Mouse (Mus musculus): ENCODE data around the gene Aspscr1.
"Not testable (repeated sequence)": the region's sequence is repeated elsewhere in the genome, so short reads cannot be mapped to it uniquely, and the experiment has no call there.

The Aspscr1 gene

DNA sequence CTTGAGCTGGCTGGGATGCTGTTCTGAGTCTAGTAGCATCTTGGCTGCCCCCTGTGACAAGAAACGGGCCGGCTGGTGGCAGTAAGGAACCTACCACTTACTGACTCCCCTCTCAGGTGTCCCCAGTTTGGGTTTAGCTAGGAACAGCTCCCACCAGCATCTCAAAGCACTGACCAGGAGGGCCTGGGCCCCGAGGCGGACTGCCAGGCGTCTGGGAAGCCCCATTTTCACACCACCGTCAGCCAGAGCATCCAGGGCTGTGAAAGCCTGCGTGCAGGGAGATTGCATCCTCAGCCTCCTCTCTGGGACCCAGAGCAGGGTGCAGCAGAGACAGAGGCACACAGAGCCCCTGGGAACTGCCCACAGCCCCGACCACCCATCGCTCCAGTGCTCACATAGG lies 31.5 kb upstream of the Aspscr1 start:
- in situ Hi-C loops (cut with MboI), result no loop called here

DNA sequence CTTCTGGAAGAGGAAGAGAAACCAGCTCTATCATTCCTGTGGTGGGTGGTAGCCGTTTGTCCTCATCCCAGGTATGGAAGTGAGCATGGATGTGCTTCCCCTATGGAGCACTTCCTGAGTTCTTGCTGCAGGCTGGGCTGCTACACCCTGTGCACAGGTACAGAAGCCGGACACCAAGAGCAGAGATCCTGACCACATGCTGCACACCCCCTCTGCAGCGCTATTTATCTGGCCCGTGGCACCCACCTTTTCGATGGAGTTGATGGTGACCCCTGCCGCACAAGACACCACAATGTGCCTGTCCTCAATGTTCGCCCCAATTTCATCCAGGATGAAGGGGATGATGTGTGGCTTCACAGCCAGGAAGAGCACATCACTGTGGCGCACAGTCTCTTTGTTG lies 30.9 kb upstream of the Aspscr1 start:
- in situ Hi-C loops (cut with MboI), result no loop called here

DNA sequence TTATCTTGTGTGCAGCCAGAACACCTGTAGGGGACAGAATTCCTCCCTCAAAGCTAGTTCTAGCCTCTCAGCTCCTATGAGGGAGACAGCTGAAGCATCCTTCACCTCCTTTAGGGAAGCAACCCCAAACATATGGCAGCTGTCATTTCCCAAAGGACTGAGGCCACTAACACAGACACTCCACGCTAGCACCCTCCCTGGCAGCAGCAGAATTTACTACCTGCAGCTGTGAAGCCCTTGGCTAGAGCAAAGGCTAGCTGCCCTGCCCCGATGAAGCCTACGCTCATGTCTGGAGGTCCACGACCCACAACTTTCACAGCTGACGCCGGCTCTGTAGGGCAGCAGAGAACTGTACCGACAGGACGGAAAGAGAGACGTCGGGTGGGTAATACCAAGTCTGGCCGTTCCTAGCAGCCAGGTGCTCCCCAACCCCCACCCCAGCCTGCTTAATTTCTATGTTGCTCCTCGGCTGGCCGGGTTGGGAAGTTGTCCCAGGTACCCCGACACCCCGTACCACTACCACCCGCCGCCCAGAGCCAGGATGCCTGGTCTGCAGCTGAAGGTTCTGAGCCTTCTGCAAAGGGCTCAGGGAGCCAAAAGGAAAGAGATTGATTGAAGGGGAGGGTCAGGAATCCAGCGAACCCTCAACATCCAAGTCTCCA lies 29.7 kb upstream of the Aspscr1 start:
- in situ Hi-C loops (cut with MboI), result no loop called here

DNA sequence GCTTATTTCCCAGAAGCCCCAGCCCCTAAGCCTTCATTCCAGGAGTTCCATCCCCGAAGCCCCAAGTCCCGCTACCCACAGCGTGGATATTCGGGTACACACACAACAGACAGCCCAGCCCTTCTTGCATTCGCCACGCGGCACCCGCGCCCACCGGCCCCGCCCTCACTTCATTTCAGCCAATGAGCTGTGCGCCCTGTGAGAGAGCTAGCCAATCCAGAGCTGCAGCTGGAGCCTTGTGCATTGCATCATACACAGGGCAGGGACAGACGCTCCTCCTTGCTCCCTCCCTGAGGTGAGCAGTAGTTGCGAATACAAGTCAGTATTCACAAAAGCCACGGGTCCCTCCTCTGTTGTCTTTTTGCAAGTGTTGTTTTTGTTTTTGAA lies 29.2 kb upstream of the Aspscr1 start, which contains the start of gene Pycr1:
TSS of gene Pycr1 (minus strand) at position 169 of the 387 bp plus-strand sequence.
- in situ Hi-C loops (cut with MboI), result no loop called here

DNA sequence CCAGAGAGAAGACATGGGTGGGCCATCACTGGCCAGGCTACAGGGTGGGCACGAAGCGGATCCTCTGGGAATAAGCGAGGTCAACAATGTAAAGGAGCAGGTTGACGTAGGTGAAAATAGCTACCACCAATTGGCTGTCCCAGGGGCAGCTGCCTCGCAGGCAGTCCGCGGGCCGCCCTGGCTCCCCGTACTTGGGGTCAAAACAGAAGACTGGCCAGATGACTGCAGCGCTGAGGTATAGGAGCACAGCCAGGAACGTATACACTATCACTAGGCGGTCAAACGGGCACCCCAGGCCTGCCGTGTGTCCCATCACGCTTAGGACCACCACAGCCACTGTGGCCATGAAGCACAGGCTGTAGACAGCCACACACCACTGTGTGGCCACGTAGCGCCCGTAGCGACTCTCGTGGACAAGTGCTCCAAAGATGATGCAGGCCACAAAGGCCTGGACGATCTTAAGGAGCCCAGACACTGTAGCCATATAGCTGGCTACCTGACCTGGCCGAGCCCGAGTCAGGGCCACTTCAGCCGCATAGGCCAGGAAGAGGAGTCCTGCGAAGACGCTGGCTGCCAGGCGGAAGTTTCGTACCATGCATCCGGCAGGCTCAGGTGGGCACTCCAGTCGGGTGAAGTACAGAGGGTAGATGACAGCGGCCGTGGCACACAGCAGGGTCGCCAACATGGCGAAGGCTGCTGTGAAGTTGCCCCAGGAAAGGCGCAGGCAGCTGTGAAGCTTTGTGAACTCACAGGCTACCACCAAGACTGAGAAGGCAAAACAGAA lies 25.5 kb upstream of the Aspscr1 start:
- in situ Hi-C loops (cut with MboI), result no loop called here

DNA sequence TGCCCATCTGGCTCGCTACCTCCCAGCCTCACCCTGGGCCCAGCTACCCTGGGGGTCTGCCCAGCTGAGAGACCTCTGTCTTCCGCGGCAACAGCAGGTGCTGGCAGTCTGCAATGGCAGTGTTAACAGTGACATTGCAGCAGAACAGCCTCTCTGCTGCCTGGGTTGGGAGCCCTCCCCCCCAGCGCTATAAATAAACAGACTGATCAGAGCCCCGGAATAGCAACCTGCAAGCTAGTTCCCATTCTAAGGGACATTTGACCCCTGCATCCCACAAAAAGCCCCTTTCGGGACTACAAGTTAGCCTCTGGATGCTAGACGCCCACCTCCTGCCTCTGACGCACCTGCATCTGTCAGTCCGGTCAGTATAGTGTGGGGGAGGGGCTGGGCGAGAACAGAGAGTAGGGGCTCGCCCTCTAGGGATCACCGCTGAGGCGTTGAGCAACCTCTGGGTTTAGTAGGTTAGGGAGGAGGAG lies 24.7 kb upstream of the Aspscr1 start, which contains the start of gene Myadml2:
TSS of gene Myadml2 (minus strand) at position 158 of the 476 bp plus-strand sequence.
- in situ Hi-C loops (cut with MboI), result no loop called here

DNA sequence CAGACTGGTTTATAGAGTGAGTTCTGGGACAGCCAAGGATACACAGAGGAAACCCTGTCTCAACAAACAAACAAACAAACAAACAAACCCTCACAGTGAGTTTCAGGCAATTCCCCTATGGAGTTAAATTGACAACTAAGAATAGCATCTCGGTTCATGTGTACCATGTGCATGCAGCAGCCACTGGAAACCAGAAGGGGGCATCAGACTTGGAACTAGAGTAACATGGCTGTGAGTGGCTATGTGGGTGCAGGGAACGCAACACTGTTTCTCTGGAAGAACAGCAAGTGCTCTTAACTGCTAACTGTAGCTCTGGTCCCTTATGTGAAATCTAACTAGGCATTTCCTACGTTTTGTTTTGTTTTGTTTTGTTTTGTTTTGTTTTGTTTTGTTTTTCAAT lies 20.9 kb upstream of the Aspscr1 start:
- in situ Hi-C loops (cut with MboI), result no loop called here

DNA sequence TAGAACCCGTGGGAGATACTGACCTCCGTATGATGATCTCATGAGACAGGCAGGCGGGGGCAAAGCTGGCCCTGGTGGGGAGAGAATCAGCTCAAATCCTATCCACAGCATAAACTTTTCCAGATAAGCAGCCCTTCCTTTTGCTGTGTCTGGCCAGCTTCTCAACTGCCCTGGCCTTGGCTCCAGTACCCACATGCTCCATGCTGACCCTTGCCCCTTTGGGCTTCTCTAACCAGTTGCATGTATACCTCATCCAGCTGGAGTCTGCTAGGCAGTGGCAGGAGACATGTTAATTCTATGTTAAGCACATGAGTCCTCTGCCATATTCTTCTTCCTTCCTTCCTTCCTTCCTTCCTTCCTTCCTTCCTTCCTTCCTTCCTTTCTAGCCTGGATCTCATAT lies 18.0 kb upstream of the Aspscr1 start:
- in situ Hi-C loops (cut with MboI), result no loop called here

DNA sequence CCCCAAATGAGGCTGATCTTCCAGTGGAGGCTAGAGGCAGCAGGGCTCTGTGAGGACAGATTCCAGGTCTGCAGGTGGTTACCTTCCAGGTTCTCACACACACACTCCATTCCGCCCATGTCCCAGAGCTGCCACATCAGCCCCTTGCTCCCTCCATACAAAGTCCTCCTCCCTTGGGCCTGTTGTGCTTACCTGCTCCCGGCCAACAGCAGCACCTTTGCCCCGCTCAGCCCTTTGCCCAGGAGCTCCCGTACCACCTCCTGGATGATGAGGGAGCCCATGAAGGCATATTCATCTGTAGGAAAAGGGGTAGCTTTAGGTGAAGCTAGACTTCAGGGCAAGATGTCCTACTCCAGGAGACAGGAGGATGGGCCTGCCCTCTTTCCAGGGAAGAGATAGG lies 15.5 kb upstream of the Aspscr1 start:
- in situ Hi-C loops (cut with MboI), result no loop called here

DNA sequence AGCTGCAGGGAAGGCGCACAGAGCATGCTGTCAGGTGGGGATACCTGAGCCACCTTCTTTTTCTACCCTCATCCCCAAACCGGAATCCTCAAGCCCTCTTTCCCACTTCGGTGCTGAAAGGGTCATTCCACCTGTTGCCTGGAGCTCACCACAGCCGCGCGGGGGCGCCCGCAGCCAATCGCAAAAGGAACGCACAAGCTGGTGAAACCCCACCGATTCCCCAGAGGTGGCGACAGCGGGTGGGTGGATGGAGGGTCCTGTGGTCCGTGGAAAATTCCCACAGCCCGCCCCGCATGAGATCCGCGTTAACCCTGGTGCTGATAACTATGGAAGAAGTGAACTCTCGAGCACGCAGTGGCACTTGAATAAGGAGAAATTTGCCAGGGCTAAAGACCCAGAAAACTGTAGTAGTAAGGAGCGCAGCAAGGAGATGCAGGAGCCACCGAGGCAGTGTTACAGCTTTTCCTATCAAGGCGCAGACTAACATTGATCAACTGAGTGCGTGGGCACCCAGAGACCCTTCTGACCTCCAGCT lies 13.8 kb upstream of the Aspscr1 start:
- in situ Hi-C loops (cut with MboI), result no loop called here

DNA sequence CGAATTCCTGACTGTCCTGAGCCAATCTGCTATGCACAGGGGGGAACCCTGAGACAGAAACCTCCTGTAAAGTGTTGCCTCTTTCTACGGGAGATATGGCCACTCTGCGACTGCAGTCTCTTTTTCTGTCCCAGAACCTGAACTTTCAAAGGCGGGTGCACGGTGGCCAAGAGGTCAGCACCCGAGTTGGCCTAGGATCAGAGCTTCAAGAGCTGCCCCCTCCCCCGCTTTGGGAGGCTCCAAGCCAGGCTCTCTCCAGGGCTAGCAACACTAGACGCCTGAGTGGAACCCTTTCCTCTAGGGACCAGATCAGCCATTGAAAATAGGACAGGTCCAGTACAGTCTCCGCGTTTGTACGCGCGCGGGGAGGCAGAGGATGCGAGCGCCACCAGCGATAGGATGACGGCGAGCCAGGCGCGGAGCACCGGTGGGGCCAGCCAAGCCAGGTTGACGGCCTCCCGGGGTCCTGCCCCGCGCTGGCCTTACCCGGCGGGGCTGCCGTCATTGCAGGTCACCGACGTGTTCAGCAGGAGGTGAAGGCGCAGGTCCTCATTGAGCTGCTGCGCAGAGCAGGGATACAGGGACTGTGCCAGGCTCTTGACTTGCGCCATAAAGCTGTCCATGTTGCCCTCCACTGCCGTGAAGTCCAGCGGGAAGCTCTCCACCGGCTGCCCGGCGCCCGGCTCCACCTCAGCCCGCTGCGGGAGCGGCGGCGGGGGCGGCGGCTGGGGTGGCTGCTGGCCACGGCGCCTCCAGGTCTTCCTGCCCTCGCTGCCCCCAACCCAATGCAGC lies 13.1 kb upstream of the Aspscr1 start:
- in situ Hi-C loops (cut with MboI), result no loop called here

DNA sequence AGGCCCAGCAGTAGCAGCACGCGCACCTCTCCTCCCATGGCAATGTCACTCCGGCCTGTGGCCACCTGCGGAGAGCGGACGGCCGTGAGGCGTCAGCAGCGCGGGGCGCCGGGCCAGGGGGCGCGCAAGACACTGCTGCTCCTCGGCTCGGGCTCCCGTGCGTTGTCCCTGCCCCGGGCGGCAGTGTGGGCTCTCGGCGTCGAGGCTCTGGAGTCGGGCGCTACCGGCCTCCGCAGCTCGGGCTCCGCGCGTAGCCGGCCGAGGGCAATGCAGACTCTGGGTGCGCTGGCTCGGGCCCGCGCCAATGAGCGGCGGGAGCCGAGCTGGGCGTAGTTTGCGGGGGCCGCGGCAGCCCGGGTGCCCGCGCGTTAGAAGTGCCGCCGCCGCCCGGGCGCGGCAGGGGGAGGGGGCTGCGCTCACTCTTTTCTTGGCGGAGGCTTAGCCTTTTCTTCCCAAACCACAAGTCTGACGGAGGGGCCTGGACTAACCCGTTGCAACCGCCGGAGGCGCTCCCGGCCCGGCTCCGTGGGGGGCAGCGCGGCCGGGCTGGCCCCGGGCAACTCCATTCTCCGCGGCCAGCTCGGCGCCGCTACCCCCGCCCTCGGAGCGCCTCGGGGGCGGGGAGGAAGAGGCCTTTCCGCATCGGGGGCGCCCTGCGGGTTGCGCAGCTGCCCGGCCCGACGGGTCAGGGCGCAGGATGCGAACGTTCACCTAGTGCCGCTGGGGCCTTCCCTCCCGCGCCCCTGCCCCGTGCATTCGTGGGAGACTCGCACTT lies 12.3 kb upstream of the Aspscr1 start:
- in situ Hi-C loops (cut with MboI), result no loop called here

DNA sequence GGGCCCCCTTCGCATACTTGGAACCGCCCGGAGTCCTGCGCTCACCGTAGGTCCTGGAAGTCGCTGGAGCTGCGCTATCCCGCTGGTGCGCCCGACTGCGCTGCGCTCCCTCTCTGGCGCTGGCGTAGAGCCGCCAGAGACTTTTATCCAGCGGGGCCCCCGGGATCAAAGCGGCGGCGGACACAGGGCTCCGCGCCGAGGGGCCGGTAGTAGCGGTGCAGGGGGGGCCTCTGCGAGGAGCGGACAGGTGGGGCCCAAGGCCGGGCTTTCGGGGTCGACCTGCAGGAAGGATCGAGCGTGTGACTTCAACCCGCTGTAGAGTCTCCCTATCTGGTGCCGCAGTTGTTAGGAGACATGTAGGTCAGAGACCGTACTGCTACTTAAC lies 11.7 kb upstream of the Aspscr1 start, which contains the start of gene Notum:
TSS of gene Notum (minus strand) at position 100 of the 385 bp plus-strand sequence.
- in situ Hi-C loops (cut with MboI), result no loop called here

DNA sequence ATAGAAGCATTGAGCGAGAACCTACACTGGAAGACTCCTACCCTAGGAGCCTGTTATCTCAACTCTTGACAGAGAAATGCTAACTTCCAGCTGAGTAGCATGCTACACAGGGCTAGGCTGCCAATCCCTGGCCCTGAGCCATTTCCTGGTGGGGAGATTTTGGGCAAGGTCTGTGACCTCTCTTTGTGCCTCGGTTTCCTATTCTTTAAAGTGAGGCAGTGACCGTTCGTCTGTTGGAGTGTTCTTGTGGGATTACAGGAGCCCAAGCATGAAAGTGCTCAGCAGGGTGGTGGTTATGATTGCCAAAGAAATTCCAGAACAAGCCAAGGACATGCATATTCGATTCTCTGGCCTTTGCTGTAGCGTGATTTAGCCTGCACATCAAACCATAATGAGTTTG lies 10.0 kb upstream of the Aspscr1 start:
- in situ Hi-C loops (cut with MboI), result no loop called here

DNA sequence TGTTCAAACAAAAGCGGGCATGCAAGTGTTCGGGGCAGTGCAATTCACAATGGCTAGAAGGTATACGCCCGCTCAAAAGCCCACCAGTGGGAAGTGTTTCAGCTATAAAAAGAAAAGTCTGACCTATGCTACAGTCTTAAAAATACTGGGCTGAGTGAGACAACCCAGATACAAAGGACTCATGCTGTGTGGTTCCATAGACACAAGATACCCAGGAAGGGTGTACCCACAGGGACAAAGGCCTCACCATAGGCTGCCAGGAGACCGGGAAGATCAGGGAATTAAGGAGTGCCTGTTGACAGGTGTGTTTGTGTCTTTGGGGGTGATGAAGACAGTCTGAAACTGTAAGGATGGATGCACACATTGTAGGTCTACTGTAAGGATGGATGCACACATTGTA lies 9.1 kb upstream of the Aspscr1 start:
- in situ Hi-C loops (cut with MboI), result no loop called here

DNA sequence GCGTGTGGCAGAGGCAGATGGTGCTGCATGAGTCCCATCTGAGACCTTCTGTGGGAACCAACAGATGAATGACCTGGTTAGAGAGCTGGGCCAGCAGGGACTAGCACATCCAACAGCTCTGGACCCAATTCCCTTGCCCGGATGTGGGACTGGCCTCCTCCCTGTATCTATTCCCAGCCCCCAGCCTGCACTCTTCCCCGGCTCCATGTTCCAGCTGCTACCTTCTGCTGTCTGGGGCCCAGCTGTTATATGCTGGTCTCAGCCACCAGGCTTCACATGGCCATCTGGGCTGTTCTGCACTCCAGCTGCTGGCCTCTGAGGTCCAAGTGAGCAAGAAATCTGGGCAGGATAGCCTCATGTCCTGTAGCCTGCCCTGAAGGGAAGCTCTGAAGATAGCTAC lies 7.4 kb upstream of the Aspscr1 start:
- in situ Hi-C loops (cut with MboI), result no loop called here

DNA sequence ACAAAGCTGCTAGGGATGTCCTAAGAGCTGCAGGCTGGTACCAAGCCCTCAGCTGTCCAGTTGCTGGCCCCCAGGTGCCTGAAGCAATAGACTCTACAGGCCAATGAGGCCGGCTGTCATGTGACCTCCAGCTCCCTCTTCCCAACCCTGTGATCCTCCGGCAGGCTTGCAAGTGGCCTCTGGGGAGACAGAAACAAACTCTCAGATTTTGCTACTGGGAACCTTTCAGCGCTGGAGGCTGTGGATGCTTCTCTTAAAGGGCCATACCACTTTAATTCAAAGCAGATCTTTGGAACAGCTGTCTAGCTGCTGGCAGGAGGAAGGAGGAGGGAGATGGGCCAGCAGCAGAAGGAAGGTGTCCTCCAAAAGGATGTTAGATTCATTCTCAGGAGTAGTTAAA lies 6.2 kb upstream of the Aspscr1 start:
- in situ Hi-C loops (cut with MboI), result no loop called here

DNA sequence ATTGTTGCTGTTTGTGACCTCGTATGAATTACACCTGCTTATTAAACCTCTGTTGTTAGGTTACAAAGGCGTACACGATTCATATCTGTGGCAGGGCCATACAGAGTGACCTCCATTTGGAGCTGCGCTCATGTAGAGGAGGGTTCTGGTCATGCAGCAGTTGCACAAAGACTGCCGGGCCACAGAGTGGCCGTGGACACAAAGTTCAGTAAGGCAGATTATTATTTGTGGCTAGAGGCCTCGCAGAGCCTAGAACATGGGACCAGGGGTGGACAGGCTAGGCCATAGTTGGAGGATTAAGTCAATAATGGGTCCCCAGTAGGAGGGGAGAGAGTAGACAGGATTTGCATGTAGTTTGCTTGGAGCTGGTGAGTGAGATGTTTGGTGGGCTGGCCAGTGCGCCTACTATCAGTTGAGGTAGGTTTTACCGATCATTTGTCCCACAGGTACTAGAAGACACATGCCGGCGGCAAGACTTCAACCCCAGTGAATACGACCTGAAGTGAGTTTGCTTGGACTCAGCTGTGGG lies 885 bp downstream of the Aspscr1 start:
- in situ Hi-C loops (cut with MboI), result loop anchor here (5.0 kb wide), 1 partner anchor 41 kb away; the partner anchor contains the start of gene Mafg

DNA sequence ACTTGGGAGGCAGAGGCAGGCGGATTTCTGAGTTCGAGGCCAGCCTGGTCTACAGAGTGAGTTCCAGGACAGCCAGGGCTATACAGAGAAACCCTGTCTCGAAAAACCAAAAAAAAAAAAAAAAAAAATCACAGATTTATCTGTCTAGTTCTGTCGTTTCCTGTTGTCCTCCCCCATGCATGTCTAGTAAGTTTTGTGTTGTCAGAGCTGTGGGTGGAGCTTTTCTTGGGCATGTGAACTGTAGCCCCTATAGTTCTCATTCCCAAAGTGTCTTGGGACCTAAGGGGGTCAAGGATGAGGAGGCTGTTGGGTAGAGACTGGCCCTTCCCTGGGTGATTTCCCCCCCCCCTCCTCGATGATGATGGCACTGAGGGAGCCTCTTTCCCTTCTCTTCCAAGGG lies 3.1 kb downstream of the Aspscr1 start:
- in situ Hi-C loops (cut with MboI), result not testable (repeated sequence)

DNA sequence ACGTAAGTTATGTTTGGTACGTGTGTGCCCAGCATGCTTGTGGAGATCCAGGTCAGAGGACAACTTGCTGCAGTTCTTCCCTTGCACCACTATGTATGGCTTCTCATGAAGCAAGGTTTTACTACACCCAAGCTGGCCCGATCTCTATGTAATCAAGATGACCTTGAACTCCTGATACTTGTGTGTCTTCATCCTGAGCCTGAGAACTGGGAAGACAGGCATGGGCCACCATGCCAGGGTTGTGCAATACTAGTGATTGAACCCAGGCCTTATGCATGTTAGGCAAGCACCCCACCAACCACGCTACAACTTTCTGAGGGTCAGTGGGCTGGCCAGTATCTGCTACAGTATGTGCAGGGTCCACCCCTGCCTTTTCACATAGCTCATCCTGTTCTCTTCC lies 4.2 kb downstream of the Aspscr1 start:
- in situ Hi-C loops (cut with MboI), result no loop called here

DNA sequence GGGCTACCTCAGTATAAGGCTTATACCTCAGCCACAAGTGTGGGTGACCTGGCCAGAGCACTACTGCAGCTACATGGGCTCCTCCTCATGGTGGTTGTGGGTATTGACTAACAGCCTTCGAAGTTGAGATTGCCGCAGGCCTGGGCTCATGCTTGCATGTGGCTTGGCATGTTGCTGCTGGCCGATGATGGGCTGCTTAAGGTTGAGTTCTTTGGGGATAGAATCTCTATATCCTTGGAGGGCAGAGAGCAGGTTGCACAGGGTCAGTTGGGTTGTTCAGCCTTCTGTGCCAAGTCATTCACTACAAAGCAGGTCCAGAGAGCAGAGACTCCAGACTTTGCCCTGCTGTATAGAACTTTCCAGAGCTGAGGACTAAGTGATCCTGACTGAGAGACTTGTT lies 7.1 kb downstream of the Aspscr1 start:
- in situ Hi-C loops (cut with MboI), result no loop called here

Data from mature B cell (primary cell).